In the genomic region with DNA sequence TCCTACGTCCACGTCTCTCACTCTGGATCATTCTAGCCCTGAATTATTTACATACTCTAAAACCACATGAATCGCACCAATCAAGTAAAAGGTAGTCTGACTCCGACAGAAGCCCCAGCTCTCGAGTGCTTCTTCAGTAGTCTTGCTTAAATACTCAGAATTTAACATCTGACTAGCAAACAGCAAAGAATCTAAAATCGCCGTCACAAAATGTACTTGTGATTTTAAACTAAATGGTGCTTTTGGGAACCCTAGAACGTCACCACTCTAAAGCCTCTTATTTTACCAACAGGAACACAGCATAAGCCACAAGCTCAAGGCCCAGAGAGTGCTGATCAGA, we compare ENCODE assay signal across 8 mouse cellular contexts. TPM values are rescaled to one million over a fixed set of nuclear protein-coding genes. Genes with fewer than 3 reads are reported as not detected.
DNase-seq lines count a peak whose midpoint lies in the region; ATAC-seq and TF ChIP-seq lines count a peak whose summit lies in the region.

No protein-coding gene starts in this region.

- H3K4me3 ChIP-seq in hindbrain, embryonic 13.5 days: peak overlapping the region; percentile 84
- no peak overlapping the region for H3K4me3 ChIP-seq in hindbrain, embryonic 10.5 days
- H3K4me3 ChIP-seq in cortical plate, adult 2 months (ENCODE audit: insufficient read depth, low read length): peak overlapping the region; percentile 94
- H3K4me3 ChIP-seq in heart, postnatal 0 days (ENCODE audit: low read depth, low read length): peak overlapping the region; percentile 84
- H3K4me3 ChIP-seq in midbrain, embryonic 15.5 days: peak overlapping the region; percentile 60

- peaks cover 30% of the 10 kb centered on the region for H3K4me1 ChIP-seq in hindbrain, embryonic 13.5 days (replicated peaks)
- H3K4me1 ChIP-seq in hindbrain, embryonic 10.5 days (replicated peaks): peaks cover 30% of the 10 kb centered on the region
- peaks cover 7% of the 10 kb centered on the region; the same call in 1 of the 2 replicates for H3K4me1 ChIP-seq in cortical plate, adult 2 months (ENCODE audit: control insufficient read depth, insufficient read depth, low read length)
- peaks cover 26% of the 10 kb centered on the region for H3K4me1 ChIP-seq in heart, postnatal 0 days (ENCODE audit: control insufficient read depth, insufficient read depth)
- peaks cover 31% of the 10 kb centered on the region for H3K4me1 ChIP-seq in midbrain, embryonic 15.5 days

- no peak for ATAC-seq in hindbrain, embryonic 13.5 days (ENCODE audit: low FRiP score)
- ATAC-seq in heart, postnatal 0 days (ENCODE audit: insufficient read depth, low read depth): no peak
- ATAC-seq in midbrain, embryonic 15.5 days (replicated peaks): no peak
- ATAC-seq in granulocyte monocyte progenitor cell, adult 5-6 weeks (replicated peaks; ENCODE audit: poor library complexity, severe bottlenecking): no peak

- WGBS in hindbrain, embryonic 13.5 days: 68% methylated on average over 8 of the region's 8 CpGs
- WGBS in hindbrain, embryonic 10.5 days: 78% methylated on average over 8 of the region's 8 CpGs
- WGBS in heart, postnatal 0 days: 61% methylated on average over 8 of the region's 8 CpGs
- WGBS in midbrain, embryonic 15.5 days: 61% methylated on average over 8 of the region's 8 CpGs

- peak overlapping the region; percentile 92 for H3K9ac ChIP-seq in hindbrain, embryonic 13.5 days
- H3K9ac ChIP-seq in heart, postnatal 0 days (replicated peaks; ENCODE audit: low read depth, low read length): peak overlapping the region; percentile 83; the same call in 1 of the 2 replicates
- H3K9ac ChIP-seq in midbrain, embryonic 15.5 days: peak overlapping the region; percentile 14; the same call in 1 of the 2 replicates

- TF ChIP-seq CTCF in cortical plate, adult 2 months (IDR thresholded peaks at IDR 0.05; ENCODE audit: extremely low read depth, insufficient read depth, low read length): no peak
- TF ChIP-seq CTCF in heart, postnatal 0 days (IDR thresholded peaks at IDR 0.05; ENCODE audit: low read depth): no peak

- 0 out of 2 replicates have a peak, but pooled peaks have one; percentile 9 for TF ChIP-seq POLR2A in cortical plate, adult 2 months (IDR thresholded peaks at IDR 0.05; ENCODE audit: extremely low read depth, insufficient read depth, low read length)

- no peak for TF ChIP-seq EP300 in heart, postnatal 0 days (IDR thresholded peaks at IDR 0.05; ENCODE audit: low read depth)

- no peaks in the 10 kb centered on the region for H3K27me3 ChIP-seq in hindbrain, embryonic 13.5 days
- H3K27me3 ChIP-seq in hindbrain, embryonic 10.5 days (ENCODE audit: insufficient read depth, poor library complexity, severe bottlenecking): no peaks in the 10 kb centered on the region
- H3K27me3 ChIP-seq in heart, postnatal 0 days (ENCODE audit: control insufficient read depth, insufficient read depth, low read length): no peaks in the 10 kb centered on the region
- H3K27me3 ChIP-seq in midbrain, embryonic 15.5 days (replicated peaks): no peaks in the 10 kb centered on the region

- 0 out of 2 replicates have a peak overlapping the region, but pooled peaks have one; percentile 35 for H3K27ac ChIP-seq in hindbrain, embryonic 13.5 days
- no peak overlapping the region for H3K27ac ChIP-seq in hindbrain, embryonic 10.5 days
- peak overlapping the region; percentile 64; the same call in 1 of the 2 replicates for H3K27ac ChIP-seq in cortical plate, adult 2 months (ENCODE audit: insufficient read depth, low read length)
- peak overlapping the region; percentile 93; the same call in 1 of the 2 replicates for H3K27ac ChIP-seq in heart, postnatal 0 days (ENCODE audit: low read depth)
- no peak overlapping the region for H3K27ac ChIP-seq in midbrain, embryonic 15.5 days

- no peaks in the 10 kb centered on the region for H3K9me3 ChIP-seq in hindbrain, embryonic 13.5 days
- peaks cover 4% of the 10 kb centered on the region; the same call in 1 of the 2 replicates for H3K9me3 ChIP-seq in hindbrain, embryonic 10.5 days
- H3K9me3 ChIP-seq in heart, postnatal 0 days (replicated peaks; ENCODE audit: control insufficient read depth, low read length): no peaks in the 10 kb centered on the region; the same call in 1 of the 2 replicates
- no peaks in the 10 kb centered on the region for H3K9me3 ChIP-seq in midbrain, embryonic 15.5 days

- DNase-seq in hindbrain, embryonic 10.5 days (ENCODE audit: low spot score): no peak
- no peak for DNase-seq in heart, postnatal 0 days (ENCODE audit: low spot score)
- DNase-seq in kidney, postnatal 4 days: no peak
- DNase-seq in thymus, adult 18-20 months: no peak

- H3K36me3 ChIP-seq in hindbrain, embryonic 13.5 days: no peaks in the 10 kb centered on the region
- H3K36me3 ChIP-seq in hindbrain, embryonic 10.5 days: peaks cover 5% of the 10 kb centered on the region
- peaks cover 6% of the 10 kb centered on the region; the same call in 1 of the 2 replicates for H3K36me3 ChIP-seq in heart, postnatal 0 days (replicated peaks; ENCODE audit: control insufficient read depth, insufficient read depth, low read length)
- no peaks in the 10 kb centered on the region for H3K36me3 ChIP-seq in midbrain, embryonic 15.5 days (replicated peaks)

- H3K4me2 ChIP-seq in hindbrain, embryonic 13.5 days: peak overlapping the region; percentile 67
- H3K4me2 ChIP-seq in heart, postnatal 0 days (ENCODE audit: low read depth, low read length): peak overlapping the region; percentile 79
- peak overlapping the region; percentile 52 for H3K4me2 ChIP-seq in midbrain, embryonic 15.5 days

RNA-seq across cellular contexts. Expression of a gene that starts 2.5 kb away (rescaled TPM):
- 96.3 and 100 TPM in 2 replicates for polyA plus RNA-seq in hindbrain, embryonic 13.5 days (2015; fragmentation: Nextera tagmentation; extraction: Ambion mirVana)
- 64.2 and 74.4 TPM in 2 replicates for polyA plus RNA-seq in hindbrain, embryonic 10.5 days (2016; fragmentation: Nextera tagmentation; extraction: Ambion mirVana)
- 81.5 and 82.1 TPM in 2 replicates for polyA plus RNA-seq in cortical plate, adult 2 months (2012; rRNA removed)
- 77.7 and 140 TPM in 2 replicates for total RNA-seq in heart, postnatal 0 days (2014; rRNA removed; ENCODE audit: low replicate concordance)
- polyA plus RNA-seq in heart, postnatal 0 days (2015; fragmentation: Nextera tagmentation; extraction: Ambion mirVana): 153 and 159 TPM in 2 replicates
- 93.9 and 94.3 TPM in 2 replicates for polyA plus RNA-seq in midbrain, embryonic 15.5 days (2015; fragmentation: Nextera tagmentation; extraction: Ambion mirVana)
- 3.7 and 7.9 TPM in 2 replicates for total RNA-seq in granulocyte monocyte progenitor cell, adult 5-6 weeks (2014; fragmentation: Nextera tagmentation)
- total RNA-seq in granulocyte monocyte progenitor cell, adult 5-6 weeks (2017): 0.15 and 7.4 TPM in 2 replicates

Comparison
In these comparisons a context has a peak if more than half of its experiments do, and no peak if none do; other contexts are left out.
1. H3K27ac ChIP-seq: peak in hindbrain, embryonic 13.5 days (single experiment), cortical plate, adult 2 months (single experiment) and heart, postnatal 0 days (single experiment); none in hindbrain, embryonic 10.5 days (single experiment) and midbrain, embryonic 15.5 days (single experiment).
2. H3K9ac ChIP-seq: peak in every context shown above with its lines; median percentile 92 in hindbrain, embryonic 13.5 days; 83 in heart, postnatal 0 days; 14 in midbrain, embryonic 15.5 days.
3. Peak in every context shown above with its lines, with median percentiles within 50 percentile points of each other: H3K4me2 ChIP-seq.